Mouse (Mus musculus) CD4-positive naive resting alpha-beta T cell, adult 57 days (primary cell): ENCODE data around the gene Gm266. TPM values are rescaled to one million over a fixed set of nuclear protein-coding genes. Genes with fewer than 3 reads are reported as not detected.

Experiments
- total RNA-seq: library from RNA; stranded (reverse); gene quantifications from one replicate; pipeline ENCODE4 v1.2.4, GENCODE M21; 2023

Gene Gm266
- total RNA-seq, result not detected

GRCm38 (mm10) chr12:111485652-111486306 is at the start of gene Gm266:
Gm266 (minus strand) TSS chr12:111485823.

GRCm38 (mm10) chr12:111442309-111443010 is 43.2 kb downstream of the Gm266 start, which contains the start of gene Tnfaip2:
Tnfaip2 (plus strand) TSS chr12:111442469.

Other genes starting within 250 kb of the Gm266 start
- 2.1 TPM for gene Amn, start 214.7 kb downstream of the Gm266 start, total RNA-seq
- gene Cdc42bpb, start 108.1 kb downstream of the Gm266 start, total RNA-seq, result 3.4 TPM
- not detected for gene Lbhd2, start 79.0 kb downstream of the Gm266 start, total RNA-seq
- gene Exoc3l4, start 68.8 kb downstream of the Gm266 start, total RNA-seq, result not detected
- 6.8 TPM for gene Tnfaip2, start 43.4 kb downstream of the Gm266 start, total RNA-seq
- gene Eif5, start 52.2 kb upstream of the Gm266 start, total RNA-seq, result 738 TPM
- gene Mark3, start 88.7 kb upstream of the Gm266 start, total RNA-seq, result 85.2 TPM
- gene Ckb, start 186.5 kb upstream of the Gm266 start, total RNA-seq, result 6.5 TPM
- 15.5 TPM for gene Trmt61a, start 192.3 kb upstream of the Gm266 start, total RNA-seq
- gene Bag5, start 227.4 kb upstream of the Gm266 start, total RNA-seq, result 25.9 TPM
- 26.9 TPM for gene Apopt1, start 227.4 kb upstream of the Gm266 start, total RNA-seq